Mouse (Mus musculus): Measurements from ENCODE around the gene Fam126a. TPM values are rescaled to one million over a fixed set of nuclear protein-coding genes. Genes with fewer than 3 reads are reported as not detected.

The Fam126a gene
- 3.5 and 4.7 TPM in 2 replicates for polyA plus RNA-seq (2021; fragmentation: Nextera tagmentation)
- long read RNA-seq, experiment 1, full-length matches to known transcripts: 3 of 9 reads
- long read RNA-seq, experiment 1, partial matches to known transcripts: 0 of 9 reads
- long read RNA-seq, experiment 1, other reads (novel, unspliced or antisense): 6 of 9 reads
- long read RNA-seq, experiment 2, full-length matches to known transcripts: 30 of 51 reads
- long read RNA-seq, experiment 2, partial matches to known transcripts: 0 of 51 reads
- long read RNA-seq, experiment 2, other reads (novel, unspliced or antisense): 21 of 51 reads

DNA sequence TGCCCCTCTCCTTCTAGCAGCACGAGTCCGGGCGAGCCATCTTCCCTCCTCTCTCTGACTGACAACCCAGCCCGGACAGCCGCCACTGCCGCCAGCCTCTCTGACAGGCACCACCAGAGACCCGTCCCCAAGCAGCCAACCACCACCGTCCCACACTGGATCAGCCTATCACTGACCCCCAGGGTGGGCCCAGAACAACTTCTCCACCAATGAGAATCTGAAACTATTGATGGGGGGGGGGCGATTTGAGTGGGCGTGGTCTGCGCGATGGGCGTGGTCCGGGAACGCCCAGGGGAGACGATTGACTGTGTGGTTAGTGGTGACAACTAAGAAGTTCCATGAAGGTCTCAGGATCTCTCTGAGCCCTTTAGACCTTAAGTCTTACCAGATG, at the start of gene Fam126a:
Fam126a (minus strand) TSS at position 112 of the 391 bp plus-strand sequence.

Other genes starting within 250 kb of the Fam126a start
- 5.0 and 5.9 TPM in 2 replicates for gene Pus7, start 247.0 kb downstream of the Fam126a start, polyA plus RNA-seq (2021; fragmentation: Nextera tagmentation)
- gene Rint1, start 243.0 kb downstream of the Fam126a start, polyA plus RNA-seq (2021; fragmentation: Nextera tagmentation): 12.4 and 16.3 TPM in 2 replicates
- gene Tomm7, start 186.5 kb downstream of the Fam126a start, polyA plus RNA-seq (2021; fragmentation: Nextera tagmentation): 233 and 248 TPM in 2 replicates
- 60.8 and 64.9 TPM in 2 replicates for gene Klhl7, start 69.9 kb upstream of the Fam126a start, polyA plus RNA-seq (2021; fragmentation: Nextera tagmentation)
- 8.3 and 8.7 TPM in 2 replicates for gene Nupl2, start 134.3 kb upstream of the Fam126a start, polyA plus RNA-seq (2021; fragmentation: Nextera tagmentation)

Data from layer of hippocampus, adult 6 months (tissue).